Mouse (Mus musculus) hindbrain, embryonic 16.5 days (tissue): Measurements from ENCODE around the gene Dscam. TPM values are rescaled to one million over a fixed set of nuclear protein-coding genes. Genes with fewer than 3 reads are reported as not detected.

Source experiments
- ATAC-seq: fragments of 200-750 bp; cut with Nextera tagmentation; 2 replicates; pipeline ENCODE4 v1.8.0; 2017; ENCODE audit warnings: moderate TSS enrichment, moderate library complexity
- H3K27ac ChIP-seq: fragments of 300-500 bp; sonication (generic); 2 replicates; pipeline ENCODE4 v1.5.1; 2014; ENCODE audit warnings: low read depth, mild to moderate bottlenecking, control low read depth, low read length, moderate library complexity
- H3K27me3 ChIP-seq: fragments of 300-500 bp; sonication (generic); replicated peaks from 2 replicates; pipeline ENCODE4 v1.6.1; 2014; ENCODE audit warnings: low read length; ENCODE audit not compliant: control insufficient read depth, insufficient read depth
- H3K36me3 ChIP-seq: fragments of 300-500 bp; sonication (generic); 2 replicates; pipeline ENCODE4 v1.6.1; 2014; ENCODE audit warnings: mild to moderate bottlenecking, low read length, moderate library complexity, mixed read lengths; ENCODE audit not compliant: control insufficient read depth, insufficient read depth
- H3K4me1 ChIP-seq: fragments of 300-500 bp; sonication (generic); 2 replicates; pipeline ENCODE4 v1.6.1; 2014; ENCODE audit warnings: low read depth, low read length; ENCODE audit not compliant: control insufficient read depth, insufficient read depth
- H3K4me2 ChIP-seq: fragments of 300-500 bp; sonication (generic); 2 replicates; pipeline ENCODE4 v1.6.1; 2014; ENCODE audit warnings: mild to moderate bottlenecking, low read length, control low read depth, moderate library complexity
- H3K4me3 ChIP-seq: fragments of 300-500 bp; sonication (generic); 2 replicates; pipeline ENCODE4 v1.5.1; 2014; ENCODE audit warnings: mild to moderate bottlenecking, low read length, control low read depth, moderate library complexity
- H3K9ac ChIP-seq: fragments of 300-500 bp; sonication (generic); 2 replicates; pipeline ENCODE4 v1.6.1; 2014; ENCODE audit warnings: low read depth, mild to moderate bottlenecking, control low read depth, low read length, moderate library complexity
- H3K9me3 ChIP-seq: fragments of 300-500 bp; sonication (generic); 2 replicates; pipeline ENCODE4 v1.6.1; 2014; ENCODE audit warnings: mild to moderate bottlenecking, low read length, moderate library complexity; ENCODE audit not compliant: control insufficient read depth
- WGBS: fragments of 180-500 bp; shearing (Covaris S2); extraction: QIAGEN DNeasy Blood & Tissue Kit; methylation state at CpG from one replicate; pipeline ENCODE4 v1.1.7; 2014; 5-methylcytosine and 5-hydroxymethylcytosine counted together
- polyA plus RNA-seq: library from polyadenylated mRNA; unstranded; fragments of >200 nt; fragmentation: Nextera tagmentation; extraction: Ambion mirVana; gene quantifications from 2 replicates; pipeline ENCODE4 v1.2.1, GENCODE M21; 2015

Gene Dscam
- polyA plus RNA-seq, 1 experiment from 2014 or later: 13.1 TPM

DNA sequence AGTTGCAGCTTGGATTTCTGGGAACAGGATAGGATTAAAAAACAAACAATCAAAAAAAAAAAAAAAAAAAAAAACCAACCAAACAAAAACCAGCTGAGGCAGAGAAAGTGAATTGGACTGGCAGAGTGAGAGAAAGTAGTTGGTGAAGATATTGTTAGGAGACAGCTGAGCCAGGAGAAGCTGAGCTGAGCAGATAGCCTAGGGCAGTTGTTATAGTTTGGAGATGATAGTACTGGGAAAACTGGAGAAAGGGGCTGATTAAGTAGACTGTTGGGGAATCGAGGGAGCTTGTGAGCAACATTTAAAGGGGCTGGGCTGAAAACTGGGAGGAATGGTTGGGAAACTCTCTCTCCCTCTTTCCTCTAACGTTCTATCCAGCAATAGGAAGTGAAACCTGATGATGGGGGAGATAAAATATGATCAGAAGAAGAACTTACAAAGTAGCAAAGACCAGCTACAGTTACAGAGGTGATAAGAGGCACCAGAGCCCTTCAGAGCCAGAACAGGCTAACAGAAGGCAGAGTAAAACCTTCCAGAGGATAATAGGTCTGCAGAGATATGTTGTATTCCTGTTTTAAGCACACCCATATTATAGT, 201.6 kb downstream of the Dscam start:
- 51% methylated on average over 2 of the region's 2 CpGs for WGBS
- H3K27ac ChIP-seq: peak overlapping the region; percentile 0; the same call in 1 of the 2 replicates
- H3K4me2 ChIP-seq: no peak overlapping the region
- H3K27me3 ChIP-seq: no peaks in the 10 kb centered on the region
- H3K36me3 ChIP-seq: no peaks in the 10 kb centered on the region
- H3K9me3 ChIP-seq: no peaks in the 10 kb centered on the region
- no peak for ATAC-seq
- no peak overlapping the region for H3K4me3 ChIP-seq
- H3K9ac ChIP-seq: no peak overlapping the region
- peaks cover 2% of the 10 kb centered on the region; the same call in 1 of the 2 replicates for H3K4me1 ChIP-seq

DNA sequence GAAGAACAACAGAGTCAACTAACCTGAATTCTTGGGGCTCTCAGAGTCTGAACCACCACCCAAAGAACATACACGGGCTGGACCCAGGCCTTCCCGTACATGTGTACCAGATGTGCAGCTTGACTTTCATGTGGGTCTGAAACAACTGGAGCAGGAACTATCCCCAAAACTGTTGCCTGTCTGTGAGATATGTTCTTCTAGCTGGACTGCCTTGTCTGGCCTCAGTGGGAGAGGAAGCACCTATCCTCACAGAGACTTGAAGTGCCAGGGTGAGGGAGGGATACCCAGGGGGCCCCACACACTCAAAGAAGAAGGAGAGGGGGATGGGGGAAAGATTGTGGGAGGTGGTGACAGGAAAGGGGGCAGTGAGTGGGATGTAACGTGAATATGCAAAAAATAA, 210.9 kb downstream of the Dscam start:
- no peak for ATAC-seq
- Histone ChIP-seq H3K27ac (no peak overlapping the region), H3K27me3 (no peaks in the 10 kb centered on the region), H3K4me2 (no peak overlapping the region), H3K4me3 (no peak overlapping the region), H3K4me1 (no peaks in the 10 kb centered on the region), H3K36me3 (no peaks in the 10 kb centered on the region), H3K9me3 (no peaks in the 10 kb centered on the region), H3K9ac (no peak overlapping the region)
- 88% methylated on average over 3 of the region's 3 CpGs for WGBS

DNA sequence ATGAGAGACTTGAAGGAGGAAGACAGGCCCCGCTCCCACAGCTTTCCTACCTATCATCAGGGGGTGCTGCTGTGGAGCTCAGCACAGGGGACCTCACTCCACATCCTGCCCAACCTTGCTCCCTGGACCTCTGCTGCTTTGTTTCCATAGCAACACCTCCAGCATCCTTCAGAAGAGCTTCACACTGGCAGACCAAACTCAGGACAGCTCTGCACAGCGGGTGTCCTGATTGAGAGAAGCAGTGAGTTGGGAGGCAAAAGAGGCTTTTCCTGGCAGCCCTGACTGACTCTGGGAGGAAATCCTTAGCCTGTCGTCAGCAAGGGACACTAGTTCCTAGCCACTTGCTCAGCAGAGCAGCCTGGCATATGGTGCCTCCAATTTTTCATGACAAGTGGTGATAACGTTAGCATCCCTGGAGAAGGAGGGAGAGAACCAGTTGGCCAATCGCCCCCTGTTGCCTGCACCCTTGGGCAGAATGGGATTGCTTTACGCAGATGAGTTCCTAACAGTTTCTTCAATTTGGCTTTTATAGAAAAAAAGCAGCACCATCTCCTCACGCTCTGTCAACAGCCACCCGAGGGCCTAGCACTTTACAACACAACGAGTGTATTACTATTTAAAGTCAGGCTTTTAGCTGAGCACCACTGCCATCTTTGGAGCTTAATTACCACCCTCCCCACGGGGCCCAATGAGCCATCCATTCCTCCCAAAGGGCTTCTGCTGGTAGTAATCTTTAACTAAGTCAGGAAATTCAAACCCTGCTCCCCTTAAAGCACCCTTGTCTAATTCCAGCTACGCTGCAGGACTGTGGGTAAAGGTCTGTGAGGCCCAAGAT, 224.9 kb downstream of the Dscam start:
- H3K4me3 ChIP-seq: no peak overlapping the region
- WGBS: 26% methylated on average over 11 of the region's 11 CpGs
- H3K9ac ChIP-seq: no peak overlapping the region
- H3K4me1 ChIP-seq: peaks cover 15% of the 10 kb centered on the region
- H3K27ac ChIP-seq: peak overlapping the region; percentile 62
- no peaks in the 10 kb centered on the region for H3K27me3 ChIP-seq
- H3K9me3 ChIP-seq: no peaks in the 10 kb centered on the region
- H3K4me2 ChIP-seq: no peak overlapping the region
- H3K36me3 ChIP-seq: no peaks in the 10 kb centered on the region
- peak; percentile 69 for ATAC-seq

DNA sequence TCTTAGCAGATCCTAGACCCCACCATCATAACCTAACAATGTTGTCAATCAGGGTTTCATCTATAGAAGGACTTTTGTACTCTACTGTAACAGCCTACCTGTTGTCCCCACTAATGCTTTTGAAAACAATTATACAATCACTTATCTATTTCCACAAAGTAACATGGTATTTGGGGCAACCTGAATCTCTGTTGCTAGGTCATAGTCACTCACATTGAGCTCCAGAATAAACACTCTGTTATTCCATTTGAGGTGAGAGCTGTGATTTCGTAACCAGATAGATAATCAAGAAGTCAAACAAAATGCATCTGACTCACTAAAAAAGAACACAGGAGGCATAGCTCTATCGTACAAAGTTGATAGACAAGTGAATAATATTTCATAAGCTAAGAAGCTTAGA, 226.9 kb downstream of the Dscam start:
- ATAC-seq: no peak
- H3K36me3 ChIP-seq: no peaks in the 10 kb centered on the region
- no peaks in the 10 kb centered on the region for H3K27me3 ChIP-seq
- no peak overlapping the region for H3K4me3 ChIP-seq
- H3K4me1 ChIP-seq: peaks cover 15% of the 10 kb centered on the region
- no peak overlapping the region for H3K4me2 ChIP-seq
- WGBS: 89% methylated on average over 2 of the region's 2 CpGs
- no peaks in the 10 kb centered on the region for H3K9me3 ChIP-seq
- no peak overlapping the region for H3K27ac ChIP-seq
- H3K9ac ChIP-seq: no peak overlapping the region

DNA sequence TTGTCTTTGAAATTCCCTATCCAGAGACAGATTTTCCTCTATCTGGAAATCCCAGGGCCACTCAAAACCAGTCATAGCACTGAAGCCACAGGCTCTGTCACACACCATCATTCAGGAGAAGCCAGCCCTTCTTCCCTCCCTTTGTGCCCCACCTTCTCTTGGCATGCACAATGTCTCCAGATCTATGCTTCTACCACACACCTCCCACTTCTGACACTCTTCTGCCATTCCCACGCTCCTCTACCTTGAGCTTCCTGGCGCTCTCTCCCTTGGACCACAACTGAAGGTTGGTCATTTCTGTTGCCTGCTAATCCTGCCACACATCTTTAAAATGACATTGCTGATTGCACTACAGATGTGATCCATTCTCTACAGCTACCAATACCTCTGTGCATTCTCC, 235.8 kb downstream of the Dscam start:
- Histone ChIP-seq H3K36me3 (no peaks in the 10 kb centered on the region), H3K4me3 (no peak overlapping the region), H3K27ac (no peak overlapping the region), H3K4me2 (no peak overlapping the region), H3K27me3 (no peaks in the 10 kb centered on the region), H3K9me3 (no peaks in the 10 kb centered on the region), H3K9ac (no peak overlapping the region), H3K4me1 (no peaks in the 10 kb centered on the region)
- no peak for ATAC-seq
- WGBS: 98% methylated on average over 2 of the region's 2 CpGs

DNA sequence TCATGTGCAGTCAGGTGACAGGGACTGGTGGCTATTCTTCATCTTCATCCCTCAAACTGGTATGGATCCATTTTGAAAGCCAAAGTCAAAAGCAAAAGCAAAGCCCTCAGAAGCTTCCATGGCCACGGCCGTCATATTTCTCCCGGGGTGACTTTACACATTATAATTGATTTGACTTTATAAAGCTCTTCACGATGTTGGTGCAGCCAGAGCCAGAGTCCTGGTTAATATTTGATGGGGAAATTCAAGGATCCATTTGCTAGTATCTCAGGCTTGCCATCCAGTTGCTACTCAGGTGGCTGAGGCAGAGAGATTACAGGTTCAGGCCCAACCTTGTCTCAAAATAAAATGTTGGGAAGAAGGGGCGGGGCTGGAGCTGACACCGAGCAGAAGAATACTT, 238.3 kb downstream of the Dscam start:
- Histone ChIP-seq H3K9me3 (no peaks in the 10 kb centered on the region), H3K4me1 (peaks cover 3% of the 10 kb centered on the region), H3K9ac (no peak overlapping the region), H3K27me3 (no peaks in the 10 kb centered on the region), H3K4me3 (no peak overlapping the region), H3K36me3 (no peaks in the 10 kb centered on the region), H3K4me2 (no peak overlapping the region), H3K27ac (no peak overlapping the region)
- no peak for ATAC-seq
- 85% methylated on average over 6 of the region's 6 CpGs for WGBS

DNA sequence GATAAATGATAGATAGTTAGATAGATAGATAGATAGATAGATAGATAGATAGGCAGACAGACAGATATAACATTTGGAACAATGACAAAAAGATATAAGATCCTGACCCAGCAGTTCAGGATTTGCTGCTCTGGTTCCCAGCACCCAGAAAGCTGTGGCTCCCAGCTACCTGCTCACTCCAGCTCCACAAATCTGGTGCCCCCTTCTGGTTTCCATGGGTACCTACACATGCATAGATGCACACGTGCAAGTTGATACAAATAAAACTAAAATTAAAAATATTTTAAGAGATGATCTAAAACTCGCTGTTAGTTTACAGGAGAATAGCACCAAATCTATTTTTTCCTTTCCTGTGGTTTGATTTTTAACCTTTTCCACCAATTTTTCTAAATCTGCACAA, 238.8 kb downstream of the Dscam start:
- Histone ChIP-seq H3K27me3 (no peaks in the 10 kb centered on the region), H3K4me2 (no peak overlapping the region), H3K27ac (no peak overlapping the region), H3K4me1 (peaks cover 6% of the 10 kb centered on the region), H3K4me3 (no peak overlapping the region), H3K36me3 (no peaks in the 10 kb centered on the region), H3K9ac (no peak overlapping the region), H3K9me3 (no peaks in the 10 kb centered on the region)
- ATAC-seq: no peak
- WGBS: 89% methylated on average over 2 of the region's 2 CpGs

DNA sequence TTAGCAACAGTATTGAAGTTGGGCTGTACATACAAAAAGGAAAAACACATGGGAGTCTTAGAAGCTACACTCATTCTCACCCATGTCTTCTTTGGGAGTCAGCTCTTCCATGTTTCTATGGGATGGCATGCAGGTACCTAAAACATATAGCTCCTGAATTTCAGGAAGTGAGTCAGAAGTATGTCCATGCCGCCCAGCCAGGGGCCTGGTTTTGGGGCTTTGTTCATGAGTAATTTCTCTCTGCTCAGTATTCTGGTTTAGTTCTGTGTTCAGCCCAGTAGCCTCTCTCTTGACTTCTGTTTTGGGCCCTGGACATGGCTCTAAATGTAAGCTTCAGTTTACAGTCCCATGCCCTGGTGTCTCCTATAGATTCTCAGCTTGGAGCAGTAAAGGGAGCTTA, 242.5 kb downstream of the Dscam start:
- Histone ChIP-seq H3K27me3 (no peaks in the 10 kb centered on the region), H3K9me3 (no peaks in the 10 kb centered on the region), H3K4me3 (no peak overlapping the region), H3K27ac (no peak overlapping the region), H3K9ac (no peak overlapping the region), H3K4me2 (no peak overlapping the region), H3K4me1 (peaks cover 6% of the 10 kb centered on the region), H3K36me3 (no peaks in the 10 kb centered on the region)
- no peak for ATAC-seq
- WGBS: 96% methylated on average over 1 of the region's 1 CpGs

DNA sequence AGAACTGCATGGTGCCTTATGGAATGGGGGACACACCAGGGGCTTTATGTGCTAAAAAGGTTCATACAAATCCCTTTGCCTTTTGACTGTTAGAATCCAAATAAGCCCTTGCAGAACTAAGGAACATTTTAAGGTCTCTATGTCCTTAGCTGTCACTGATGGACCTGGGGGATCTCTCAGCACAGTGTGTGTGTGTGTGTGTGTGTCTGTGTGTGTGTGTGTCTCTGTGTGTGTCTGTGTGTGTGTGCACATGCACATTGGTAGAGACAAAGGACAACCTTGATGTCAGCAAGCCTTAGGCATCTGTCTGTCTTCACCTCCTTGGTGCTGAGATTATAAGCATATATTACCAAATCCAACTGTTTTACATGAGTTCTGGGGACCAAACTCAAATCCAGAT, 243.1 kb downstream of the Dscam start:
- no peaks in the 10 kb centered on the region for H3K27me3 ChIP-seq
- H3K9ac ChIP-seq: no peak overlapping the region
- no peak overlapping the region for H3K4me3 ChIP-seq
- no peak overlapping the region for H3K4me2 ChIP-seq
- no peaks in the 10 kb centered on the region for H3K36me3 ChIP-seq
- peak; percentile 56; the same call in 1 of the 2 replicates for ATAC-seq
- peaks cover 6% of the 10 kb centered on the region for H3K4me1 ChIP-seq
- no peaks in the 10 kb centered on the region for H3K9me3 ChIP-seq
- peak overlapping the region; percentile 3; the same call in 1 of the 2 replicates for H3K27ac ChIP-seq
